Mouse (Mus musculus) cerebellum, adult 2 months (tissue): ENCODE results near the gene Fig4. TPM values are rescaled to one million over a fixed set of nuclear protein-coding genes. Genes with fewer than 3 reads are reported as not detected.

Source experiments
- DNase-seq, 2 experiments: peaks; one replicate each; pipeline ENCODE4 v3.0.0; 2021
- H3K27ac ChIP-seq: fragments of 200-500 bp; 2 replicates; pipeline ENCODE4 v1.5.1; 2012; ENCODE audit warnings: low read length, control low read depth, inconsistent platforms; ENCODE audit not compliant: insufficient read depth
- H3K27me3 ChIP-seq: fragments of 200-500 bp; 2 replicates; pipeline ENCODE4 v1.6.1; 2012; ENCODE audit warnings: inconsistent platforms, mild to moderate bottlenecking, low read length, moderate library complexity; ENCODE audit not compliant: control insufficient read depth, insufficient read depth
- H3K4me1 ChIP-seq: fragments of 200-500 bp; 2 replicates; pipeline ENCODE4 v1.6.1; 2011; ENCODE audit warnings: low read length; ENCODE audit not compliant: control insufficient read depth, insufficient read depth
- H3K4me3 ChIP-seq: fragments of 200-500 bp; replicated peaks from 2 replicates; pipeline ENCODE3; 2011; ENCODE audit warnings: mild to moderate bottlenecking, low read depth, low read length, control low read depth; ENCODE audit not compliant: insufficient read depth
- CTCF ChIP-seq: fragments of 200-500 bp; IDR thresholded peaks from 2 replicates; pipeline ENCODE4 v1.5.1; 2011; ENCODE audit warnings: low read depth, mild to moderate bottlenecking, control low read depth, low read length, moderate library complexity, borderline replicate concordance; ENCODE audit not compliant: insufficient read depth
- POLR2A ChIP-seq: fragments of 200-500 bp; IDR thresholded peaks from 2 replicates; pipeline ENCODE4 v1.6.1; 2011; ENCODE audit warnings: low read length, control low read depth, borderline replicate concordance; ENCODE audit not compliant: insufficient read depth
- WGBS: fragments of 180-500 bp; shearing (Covaris S2); methylation state at CpG from one replicate; pipeline ENCODE4 v1.1.7; 2018; 5-methylcytosine and 5-hydroxymethylcytosine counted together
- polyA plus RNA-seq: library from polyadenylated mRNA; depleted of rRNA; stranded (reverse); fragments of >200 nt; gene quantifications from 2 replicates; pipeline ENCODE4 v1.2.3, GENCODE M21; 2012

Fig4 gene
- polyA plus RNA-seq, 1 experiment, result 19.3 TPM

DNA sequence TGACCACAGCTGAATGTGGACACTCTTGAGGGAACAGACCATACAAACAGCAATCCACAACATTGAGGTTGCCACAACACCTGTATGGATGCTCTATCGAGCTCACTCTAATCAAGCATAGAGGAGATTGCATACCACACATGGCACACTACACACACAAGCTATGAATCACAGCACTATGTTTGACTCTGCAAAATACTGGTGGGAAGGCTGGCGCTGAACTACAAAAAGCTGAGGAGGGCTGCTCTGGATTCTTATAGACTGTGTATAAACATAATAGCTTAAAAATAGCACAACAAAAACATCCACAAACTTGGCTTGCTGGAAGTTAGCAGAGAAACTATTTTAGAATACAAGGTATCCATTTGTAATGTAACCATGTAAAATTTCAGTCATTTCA, 22.3 kb downstream of the Fig4 start:
- 73% methylated on average over 2 of the region's 2 CpGs for WGBS
- Histone ChIP-seq H3K27me3 (no peaks in the 10 kb centered on the region), H3K4me3 (no peak overlapping the region), H3K27ac (no peak overlapping the region), H3K4me1 (peaks cover 4% of the 10 kb centered on the region; the same call in 1 of the 2 replicates)
- TF ChIP-seq CTCF (no peak), POLR2A (no peak)
- DNase-seq, result no peak

GRCm38 (mm10) chr10:41280177-41280576, 22.9 kb downstream of the Fig4 start:
- TF ChIP-seq POLR2A, result no peak
- TF ChIP-seq CTCF, result no peak
- no peak overlapping the region for H3K27ac ChIP-seq
- no peaks in the 10 kb centered on the region for H3K27me3 ChIP-seq
- H3K4me1 ChIP-seq, result peaks cover 4% of the 10 kb centered on the region; the same call in 1 of the 2 replicates
- DNase-seq, result no peak
- H3K4me3 ChIP-seq, result no peak overlapping the region
- 28% methylated on average over 6 of the region's 6 CpGs for WGBS

GRCm38 (mm10) chr10:41278808-41279207, 24.3 kb downstream of the Fig4 start:
- Histone ChIP-seq H3K4me1 (peaks cover 4% of the 10 kb centered on the region), H3K4me3 (no peak overlapping the region), H3K27ac (no peak overlapping the region), H3K27me3 (no peaks in the 10 kb centered on the region)
- TF ChIP-seq POLR2A (no peak), CTCF (no peak)
- WGBS, result 100% methylated on average over 1 of the region's 1 CpGs
- no peak for DNase-seq

DNA sequence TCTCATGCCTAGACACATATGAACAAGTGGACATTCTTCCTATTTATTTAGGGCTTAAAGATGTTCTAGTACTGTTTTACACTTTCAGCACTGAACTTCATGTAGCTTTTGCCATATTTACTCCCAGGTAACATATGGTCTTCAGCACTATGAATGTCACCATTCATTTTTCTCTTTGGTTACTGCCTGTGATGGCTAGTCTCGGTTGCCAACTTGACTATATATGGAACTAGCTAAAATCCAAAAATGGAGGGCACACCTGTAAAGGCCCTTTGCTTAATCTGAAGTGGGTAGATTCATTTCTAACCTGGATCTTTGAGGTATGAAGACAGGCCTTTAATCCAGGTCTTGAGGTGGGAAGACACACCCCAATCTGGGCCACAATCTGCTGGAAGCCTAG, 28.2 kb downstream of the Fig4 start:
- no peaks in the 10 kb centered on the region; the same call in 1 of the 2 replicates for H3K4me1 ChIP-seq
- 20% methylated on average over 1 of the region's 1 CpGs for WGBS
- H3K27me3 ChIP-seq, result no peaks in the 10 kb centered on the region
- no peak overlapping the region for H3K27ac ChIP-seq
- peak in 1 of 2 experiments; percentile 50 for DNase-seq
- TF ChIP-seq CTCF (no peak), POLR2A (no peak)
- no peak overlapping the region for H3K4me3 ChIP-seq

- no peaks in the 10 kb centered on the region for H3K27me3 ChIP-seq
- TF ChIP-seq CTCF, result peak; percentile 48; the same call in 1 of the 2 replicates
- no peak for TF ChIP-seq POLR2A
- 65% methylated on average over 7 of the region's 7 CpGs for WGBS
- no peak for DNase-seq
- no peak overlapping the region for H3K27ac ChIP-seq
- no peaks in the 10 kb centered on the region; the same call in 1 of the 2 replicates for H3K4me1 ChIP-seq
- H3K4me3 ChIP-seq, result no peak overlapping the region
Observed at GRCm38 (mm10) chr10:41271860-41272259, 31.2 kb downstream of the Fig4 start.

DNA sequence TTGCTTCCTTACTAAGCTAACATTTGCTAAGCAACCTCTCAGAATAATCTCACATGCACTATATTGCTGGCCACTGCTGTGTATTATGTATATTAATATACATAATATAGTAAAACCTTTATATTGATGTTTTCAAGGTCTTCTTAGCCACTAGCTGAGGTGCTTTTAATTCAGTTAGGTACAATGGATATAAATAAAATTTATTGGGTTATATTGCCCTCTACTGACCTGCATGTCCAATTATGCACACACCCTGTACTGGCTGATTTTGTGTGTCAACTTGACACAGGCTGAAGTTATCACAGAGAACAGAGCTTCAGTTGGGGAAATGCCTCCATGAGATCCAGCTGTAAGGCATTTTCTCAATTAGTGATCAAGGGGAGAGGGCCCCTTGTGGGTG, 41.2 kb downstream of the Fig4 start:
- Histone ChIP-seq H3K4me1 (no peaks in the 10 kb centered on the region), H3K4me3 (no peak overlapping the region), H3K27me3 (no peaks in the 10 kb centered on the region), H3K27ac (no peak overlapping the region)
- TF ChIP-seq POLR2A (no peak), CTCF (no peak)
- DNase-seq, result no peak

GRCm38 (mm10) chr10:41261218-41261617, 41.8 kb downstream of the Fig4 start:
- no peak overlapping the region for H3K4me3 ChIP-seq
- TF ChIP-seq POLR2A, result no peak
- TF ChIP-seq CTCF, result no peak
- no peak overlapping the region for H3K27ac ChIP-seq
- H3K4me1 ChIP-seq, result no peaks in the 10 kb centered on the region
- H3K27me3 ChIP-seq, result no peaks in the 10 kb centered on the region
- 48% methylated on average over 1 of the region's 1 CpGs for WGBS
- DNase-seq, result no peak

DNA sequence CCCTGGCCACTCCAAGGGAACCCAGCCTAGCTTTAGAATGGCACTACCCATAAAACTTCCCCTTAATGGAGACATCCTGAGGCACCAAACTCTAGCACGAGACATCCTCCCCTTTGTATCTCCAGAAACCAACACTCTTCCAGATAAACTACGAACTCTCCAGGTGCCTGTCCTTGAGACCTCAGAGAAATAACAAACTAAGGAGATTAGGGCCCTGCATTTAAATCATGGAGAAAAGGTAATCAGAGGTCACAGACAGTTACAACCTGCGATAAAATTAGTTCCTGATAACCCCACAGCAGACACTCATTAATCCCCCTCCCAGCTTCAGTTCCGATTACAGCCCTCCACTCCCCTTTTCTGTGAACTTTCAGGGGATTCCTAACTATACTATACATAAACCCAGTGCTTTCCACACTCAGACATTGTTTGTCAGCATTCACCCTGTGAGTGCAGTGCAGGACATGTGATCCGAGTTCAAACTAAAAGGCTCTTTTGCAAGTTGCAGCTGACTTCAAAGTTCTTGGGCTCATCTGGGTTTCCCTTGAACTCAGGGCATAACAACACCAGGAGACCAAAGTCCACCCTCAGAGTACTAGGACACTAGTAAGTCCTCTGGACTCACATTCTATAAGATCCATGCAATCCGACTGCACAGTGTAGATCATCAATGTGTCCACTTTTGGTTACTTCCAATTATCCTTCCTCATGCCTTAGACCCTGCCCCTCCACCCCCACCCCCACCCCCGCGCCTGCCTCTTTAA, 42.6 kb downstream of the Fig4 start:
- Histone ChIP-seq H3K27ac (no peak overlapping the region), H3K27me3 (no peaks in the 10 kb centered on the region), H3K4me1 (no peaks in the 10 kb centered on the region), H3K4me3 (no peak overlapping the region)
- DNase-seq, result no peak
- TF ChIP-seq POLR2A (no peak), CTCF (no peak)
- 79% methylated on average over 8 of the region's 8 CpGs for WGBS
